Mouse (Mus musculus): Measurements from ENCODE around the gene Cacna2d3. TPM values are rescaled to one million over a fixed set of nuclear protein-coding genes. Genes with fewer than 3 reads are reported as not detected.

The Cacna2d3 gene
- total and polyA plus RNA-seq, 2 experiments from 2014 or later, result 0.19 TPM; not detected in 1

GRCm38 (mm10) chr14:29405125-29405877 lies 316.4 kb downstream of the Cacna2d3 start:
- no peak for ATAC-seq (ENCODE audit: insufficient read depth, low read depth)
- Histone ChIP-seq H3K4me2 (ENCODE audit: low read depth, low read length) (no peak overlapping the region), H3K9me3 (replicated peaks; ENCODE audit: control insufficient read depth, low read length) (no peaks in the 10 kb centered on the region), H3K4me1 (ENCODE audit: control insufficient read depth, insufficient read depth) (no peaks in the 10 kb centered on the region), H3K27me3 (ENCODE audit: control insufficient read depth, insufficient read depth, low read length) (no peaks in the 10 kb centered on the region), H3K27ac (ENCODE audit: low read depth) (no peak overlapping the region), H3K9ac (replicated peaks; ENCODE audit: low read depth, low read length) (no peak overlapping the region), H3K36me3 (replicated peaks; ENCODE audit: control insufficient read depth, insufficient read depth, low read length) (no peaks in the 10 kb centered on the region), H3K4me3 (ENCODE audit: low read depth, low read length) (no peak overlapping the region)
- no peak for TF ChIP-seq EP300 (IDR thresholded peaks at IDR 0.05; ENCODE audit: low read depth)
- no peak for TF ChIP-seq CTCF (IDR thresholded peaks at IDR 0.05; ENCODE audit: low read depth)
- 47% methylated on average over 8 of the region's 8 CpGs for WGBS
- DNase-seq (ENCODE audit: low spot score), result no peak

DNA sequence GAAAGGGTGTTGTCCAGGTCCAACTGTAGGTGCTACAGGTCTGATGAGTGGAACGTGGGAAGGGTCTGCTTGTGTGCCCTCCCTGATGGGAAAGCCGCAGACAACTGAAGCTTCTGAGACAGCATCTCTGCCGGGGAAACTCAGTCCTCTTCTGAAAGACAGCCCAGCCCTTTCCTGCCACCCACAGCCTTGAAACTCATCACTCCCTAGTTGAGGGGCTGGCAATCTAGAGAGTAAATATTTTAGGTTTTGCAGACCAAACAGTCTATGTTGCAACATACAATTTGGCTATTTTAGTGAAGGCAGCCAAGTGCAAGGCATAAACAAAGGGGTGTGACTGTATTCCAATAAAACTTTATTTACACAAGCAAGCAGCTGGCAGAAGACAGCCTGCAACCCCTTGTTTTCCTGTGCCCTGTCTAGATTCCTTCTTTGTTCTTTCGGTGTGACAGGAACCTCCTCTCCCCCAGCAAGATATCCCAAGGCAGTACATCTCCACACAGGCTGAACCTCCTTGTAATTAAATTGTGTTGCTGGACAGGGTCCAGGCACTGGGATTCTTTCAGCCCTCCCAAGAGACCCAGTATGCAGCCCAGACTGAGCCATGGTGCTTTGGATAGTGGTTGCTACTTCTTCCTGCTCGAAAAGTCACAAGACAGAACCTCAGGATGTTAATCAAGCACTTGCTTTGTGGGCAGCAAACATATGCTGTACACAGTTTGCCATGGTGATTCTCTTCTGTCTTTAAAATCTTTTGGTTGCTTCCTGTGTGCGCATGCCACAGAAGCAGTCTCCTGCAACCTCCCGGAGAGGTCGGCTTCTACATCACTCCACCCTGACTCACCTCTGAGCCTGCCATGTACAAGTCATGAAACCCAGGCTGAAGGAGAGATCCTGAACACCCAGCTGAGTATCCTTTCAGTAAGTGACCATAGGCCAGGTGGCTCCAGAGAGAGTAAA lies 317.5 kb downstream of the Cacna2d3 start:
- no peaks in the 10 kb centered on the region for H3K27me3 ChIP-seq (ENCODE audit: control insufficient read depth, insufficient read depth, low read length)
- no peak overlapping the region for H3K9ac ChIP-seq (replicated peaks; ENCODE audit: low read depth, low read length)
- ATAC-seq (ENCODE audit: insufficient read depth, low read depth) (no peak), DNase-seq (ENCODE audit: low spot score) (no peak)
- no peak overlapping the region for H3K4me2 ChIP-seq (ENCODE audit: low read depth, low read length)
- TF ChIP-seq CTCF (IDR thresholded peaks at IDR 0.05; ENCODE audit: low read depth) (no peak), EP300 (IDR thresholded peaks at IDR 0.05; ENCODE audit: low read depth) (no peak)
- no peak overlapping the region for H3K4me3 ChIP-seq (ENCODE audit: low read depth, low read length)
- no peak overlapping the region for H3K27ac ChIP-seq (ENCODE audit: low read depth)
- H3K9me3 ChIP-seq (replicated peaks; ENCODE audit: control insufficient read depth, low read length), result no peaks in the 10 kb centered on the region
- no peaks in the 10 kb centered on the region for H3K36me3 ChIP-seq (replicated peaks; ENCODE audit: control insufficient read depth, insufficient read depth, low read length)
- no peaks in the 10 kb centered on the region for H3K4me1 ChIP-seq (ENCODE audit: control insufficient read depth, insufficient read depth)
- 58% methylated on average over 8 of the region's 8 CpGs for WGBS

DNA sequence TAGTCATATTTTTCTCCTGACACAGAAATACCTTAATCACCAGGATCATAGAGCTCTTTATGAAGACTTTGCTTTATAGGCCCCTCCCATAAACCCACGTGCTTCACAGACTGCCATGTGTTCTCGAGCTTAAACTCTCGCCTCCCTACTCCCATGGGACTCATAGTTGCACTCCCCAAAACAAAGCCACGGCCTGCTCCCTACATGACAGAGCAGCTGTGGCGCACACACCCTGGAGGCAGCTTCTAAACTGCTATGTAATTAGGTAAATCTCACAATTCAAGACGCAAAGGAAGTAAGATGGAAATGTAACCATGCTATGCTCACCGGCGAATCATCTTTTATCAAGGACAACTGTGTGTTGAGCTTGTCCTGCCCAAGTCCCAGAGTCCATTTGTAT lies 319.2 kb downstream of the Cacna2d3 start:
- ATAC-seq (ENCODE audit: insufficient read depth, low read depth), result no peak
- Histone ChIP-seq H3K9me3 (replicated peaks; ENCODE audit: control insufficient read depth, low read length) (no peaks in the 10 kb centered on the region), H3K27me3 (ENCODE audit: control insufficient read depth, insufficient read depth, low read length) (no peaks in the 10 kb centered on the region), H3K27ac (ENCODE audit: low read depth) (no peak overlapping the region), H3K4me1 (ENCODE audit: control insufficient read depth, insufficient read depth) (no peaks in the 10 kb centered on the region), H3K4me2 (ENCODE audit: low read depth, low read length) (no peak overlapping the region), H3K36me3 (replicated peaks; ENCODE audit: control insufficient read depth, insufficient read depth, low read length) (no peaks in the 10 kb centered on the region), H3K9ac (replicated peaks; ENCODE audit: low read depth, low read length) (no peak overlapping the region), H3K4me3 (ENCODE audit: low read depth, low read length) (no peak overlapping the region)
- no peak for DNase-seq (ENCODE audit: low spot score)
- 61% methylated on average over 8 of the region's 8 CpGs for WGBS
- TF ChIP-seq CTCF (IDR thresholded peaks at IDR 0.05; ENCODE audit: low read depth) (no peak), EP300 (IDR thresholded peaks at IDR 0.05; ENCODE audit: low read depth) (no peak)

DNA sequence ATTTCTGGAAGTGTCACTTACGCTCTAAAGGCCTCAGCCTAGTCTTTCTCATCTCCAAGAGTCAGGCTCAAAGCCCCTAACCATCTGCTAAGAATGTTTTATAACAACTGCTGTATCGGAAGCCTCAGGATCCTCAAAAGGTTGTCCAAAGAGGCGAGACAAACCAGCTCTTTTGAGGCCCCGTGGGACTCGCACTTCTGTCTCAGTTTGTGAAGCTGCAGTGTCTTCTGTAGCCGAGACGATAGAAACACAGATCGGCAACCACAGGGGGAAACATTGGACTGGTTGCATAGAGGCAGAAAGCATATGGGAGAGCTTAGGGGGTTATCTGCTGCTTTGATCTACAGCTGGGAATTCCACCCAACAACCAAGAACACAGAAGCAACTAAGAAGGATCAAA lies 327.9 kb downstream of the Cacna2d3 start:
- no peak overlapping the region for H3K9ac ChIP-seq (replicated peaks; ENCODE audit: low read depth, low read length)
- H3K4me2 ChIP-seq (ENCODE audit: low read depth, low read length), result no peak overlapping the region
- no peaks in the 10 kb centered on the region for H3K4me1 ChIP-seq (ENCODE audit: control insufficient read depth, insufficient read depth)
- no peaks in the 10 kb centered on the region for H3K27me3 ChIP-seq (ENCODE audit: control insufficient read depth, insufficient read depth, low read length)
- DNase-seq (ENCODE audit: low spot score) (no peak), ATAC-seq (ENCODE audit: insufficient read depth, low read depth) (no peak)
- H3K4me3 ChIP-seq (ENCODE audit: low read depth, low read length), result no peak overlapping the region
- no peak for TF ChIP-seq EP300 (IDR thresholded peaks at IDR 0.05; ENCODE audit: low read depth)
- no peaks in the 10 kb centered on the region for H3K9me3 ChIP-seq (replicated peaks; ENCODE audit: control insufficient read depth, low read length)
- no peaks in the 10 kb centered on the region for H3K36me3 ChIP-seq (replicated peaks; ENCODE audit: control insufficient read depth, insufficient read depth, low read length)
- 73% methylated on average over 8 of the region's 8 CpGs for WGBS
- H3K27ac ChIP-seq (ENCODE audit: low read depth), result no peak overlapping the region

GRCm38 (mm10) chr14:29392851-29393250 lies 328.8 kb downstream of the Cacna2d3 start:
- Histone ChIP-seq H3K4me1 (ENCODE audit: control insufficient read depth, insufficient read depth) (no peaks in the 10 kb centered on the region), H3K9me3 (replicated peaks; ENCODE audit: control insufficient read depth, low read length) (no peaks in the 10 kb centered on the region), H3K27ac (ENCODE audit: low read depth) (no peak overlapping the region), H3K9ac (replicated peaks; ENCODE audit: low read depth, low read length) (no peak overlapping the region), H3K4me2 (ENCODE audit: low read depth, low read length) (no peak overlapping the region), H3K4me3 (ENCODE audit: low read depth, low read length) (no peak overlapping the region), H3K36me3 (replicated peaks; ENCODE audit: control insufficient read depth, insufficient read depth, low read length) (no peaks in the 10 kb centered on the region), H3K27me3 (ENCODE audit: control insufficient read depth, insufficient read depth, low read length) (no peaks in the 10 kb centered on the region)
- WGBS, result 83% methylated on average over 3 of the region's 3 CpGs
- no peak for DNase-seq (ENCODE audit: low spot score)
- ATAC-seq (ENCODE audit: insufficient read depth, low read depth), result no peak
- TF ChIP-seq CTCF (IDR thresholded peaks at IDR 0.05; ENCODE audit: low read depth) (no peak), EP300 (IDR thresholded peaks at IDR 0.05; ENCODE audit: low read depth) (no peak)

All from heart, postnatal 0 days (tissue).